Mouse (Mus musculus) liver, adult 2 months (tissue): ENCODE measurements around the gene Cdk1. TPM values are rescaled to one million over a fixed set of nuclear protein-coding genes. Genes with fewer than 3 reads are reported as not detected.

Experiments used
- DNase-seq: peaks from one replicate; pipeline ENCODE4 v3.0.0-alpha.2; 2011; ENCODE audit warnings: low read depth, low spot score; ENCODE audit errors: extremely low read depth
- H3K27ac ChIP-seq: fragments of 200-500 bp; replicated peaks from 2 replicates; pipeline ENCODE4 v1.5.1; 2012; ENCODE audit warnings: low read depth, mild to moderate bottlenecking, control low read depth, inconsistent platforms, low read length; ENCODE audit not compliant: insufficient read depth
- H3K27me3 ChIP-seq: fragments of 200-500 bp; 2 replicates; pipeline ENCODE4 v1.6.1; 2012; ENCODE audit warnings: mild to moderate bottlenecking, moderate library complexity, low read length, inconsistent platforms; ENCODE audit not compliant: control insufficient read depth, insufficient read depth
- H3K36me3 ChIP-seq: fragments of 200-500 bp; 2 replicates; pipeline ENCODE4 v1.6.1; 2012; ENCODE audit warnings: low read length, inconsistent platforms; ENCODE audit not compliant: control insufficient read depth, insufficient read depth
- H3K4me1 ChIP-seq: fragments of 200-500 bp; 2 replicates; pipeline ENCODE4 v1.6.1; 2011; ENCODE audit warnings: low read length; ENCODE audit not compliant: control insufficient read depth, insufficient read depth
- H3K4me3 ChIP-seq: fragments of 200-500 bp; 2 replicates; pipeline ENCODE4 v1.5.1; 2011; ENCODE audit warnings: low read depth, mild to moderate bottlenecking, control low read depth, low read length, moderate library complexity; ENCODE audit not compliant: insufficient read depth
- H3K79me2 ChIP-seq: fragments of 200-500 bp; 2 replicates; pipeline ENCODE4 v1.6.1; 2012; ENCODE audit warnings: inconsistent platforms, mild to moderate bottlenecking, low read length, moderate library complexity; ENCODE audit not compliant: control insufficient read depth, insufficient read depth
- H3K9ac ChIP-seq: fragments of 200-500 bp; 2 replicates; pipeline ENCODE4 v1.6.1; 2012; ENCODE audit warnings: low read depth, mild to moderate bottlenecking, control low read depth, inconsistent platforms, low read length
- CTCF ChIP-seq: fragments of 200-500 bp; IDR thresholded peaks from 2 replicates; pipeline ENCODE4 v1.5.1; 2011; ENCODE audit warnings: low read depth, low read length, control low read depth
- POLR2A ChIP-seq: fragments of 200-500 bp; IDR thresholded peaks from 2 replicates; pipeline ENCODE4 v1.6.1; 2011; ENCODE audit warnings: low read length, control low read depth; ENCODE audit not compliant: insufficient read depth; ENCODE audit errors: extremely low read depth
- WGBS: fragments of 180-500 bp; shearing (Covaris S2); methylation state at CpG from one replicate; pipeline ENCODE4 v1.1.7; 2018; 5-methylcytosine and 5-hydroxymethylcytosine counted together
- polyA plus RNA-seq: library from polyadenylated mRNA; depleted of rRNA; stranded (reverse); fragments of >200 nt; gene quantifications from 2 replicates; pipeline ENCODE4 v1.2.3, GENCODE M21; 2012
- total RNA-seq: library from RNA; depleted of rRNA; stranded (reverse); fragments of >200 nt; gene quantifications from 2 replicates; pipeline ENCODE4 v1.2.3, GENCODE M21; 2014

Gene Cdk1
- total and polyA plus RNA-seq, 2 experiments = 1.8 to 4.9 TPM

DNA sequence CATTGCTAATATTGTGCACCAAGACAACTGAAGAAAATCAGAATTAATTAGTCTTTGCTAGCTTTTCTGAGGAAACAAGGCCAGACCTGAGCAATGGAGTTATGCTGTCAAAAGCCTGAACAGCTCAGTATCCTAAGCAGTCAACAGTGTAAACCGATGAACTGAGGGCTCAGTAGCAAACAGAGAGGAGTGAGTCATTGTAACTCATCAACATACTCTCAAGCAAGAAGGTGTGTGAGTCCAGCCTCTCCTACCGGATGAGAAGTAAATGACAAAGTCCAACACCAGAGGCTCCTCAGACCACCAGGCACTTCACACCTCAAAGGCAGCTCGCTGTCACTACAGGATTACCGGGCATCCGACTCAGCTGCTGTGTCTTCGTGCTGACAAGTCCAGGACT lies 12.7 kb downstream of the Cdk1 start:
- no peak for DNase-seq
- Histone ChIP-seq H3K27ac (no peak overlapping the region), H3K27me3 (no peaks in the 10 kb centered on the region), H3K4me3 (no peak overlapping the region), H3K79me2 (no peaks in the 10 kb centered on the region), H3K4me1 (peaks cover 2% of the 10 kb centered on the region; the same call in 1 of the 2 replicates), H3K36me3 (no peaks in the 10 kb centered on the region), H3K9ac (no peak overlapping the region)
- 95% methylated on average over 6 of the region's 6 CpGs for WGBS
- TF ChIP-seq POLR2A (no peak), CTCF (no peak)

DNA sequence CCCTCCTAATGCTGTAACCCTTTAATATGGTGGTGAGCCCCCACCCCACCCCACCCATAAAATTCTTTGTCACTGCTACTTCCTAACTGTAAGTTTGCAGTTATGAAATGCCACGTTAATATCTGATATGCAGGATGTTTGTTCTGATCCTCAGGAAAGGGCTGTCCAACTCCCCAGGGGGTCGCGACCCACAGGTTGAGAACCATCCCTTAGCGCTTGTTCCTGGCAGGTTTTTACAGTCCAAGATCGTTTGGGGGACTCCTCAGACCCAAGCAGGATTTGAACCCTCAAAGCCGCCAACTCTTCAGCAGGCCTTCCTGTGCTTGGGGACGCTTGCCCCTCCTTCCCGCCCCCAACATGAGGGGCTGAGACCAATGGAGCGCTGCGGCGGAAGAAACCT lies 16.5 kb downstream of the Cdk1 start:
- no peak overlapping the region for H3K4me3 ChIP-seq
- H3K4me1 ChIP-seq = no peaks in the 10 kb centered on the region
- no peaks in the 10 kb centered on the region for H3K36me3 ChIP-seq
- H3K79me2 ChIP-seq = no peaks in the 10 kb centered on the region
- 92% methylated on average over 11 of the region's 11 CpGs for WGBS
- TF ChIP-seq CTCF = no peak
- no peak for DNase-seq
- H3K27me3 ChIP-seq = no peaks in the 10 kb centered on the region
- H3K9ac ChIP-seq = no peak overlapping the region
- no peak overlapping the region for H3K27ac ChIP-seq

DNA sequence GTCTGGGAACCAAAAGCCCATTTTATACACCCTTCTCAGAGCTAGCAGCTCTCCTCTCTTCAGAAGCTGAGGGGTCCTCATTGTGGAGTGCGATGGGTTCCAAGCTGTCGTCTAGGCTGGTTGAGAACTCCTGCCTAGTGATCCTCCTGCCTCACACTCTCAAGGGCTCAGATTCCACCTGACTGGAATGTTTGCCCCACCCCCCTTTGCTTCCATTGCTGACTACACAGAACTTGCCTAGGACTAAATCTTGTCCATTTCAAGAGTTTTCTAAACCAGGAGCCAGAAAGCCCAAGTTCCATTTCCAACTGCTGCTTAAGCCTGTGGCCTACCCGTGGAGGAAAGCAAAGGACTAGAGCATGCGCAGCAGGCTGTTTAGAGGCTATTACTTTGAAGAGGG lies 17.1 kb downstream of the Cdk1 start:
- no peak for DNase-seq
- WGBS = 92% methylated on average over 4 of the region's 4 CpGs
- Histone ChIP-seq H3K27me3 (no peaks in the 10 kb centered on the region), H3K9ac (no peak overlapping the region), H3K36me3 (no peaks in the 10 kb centered on the region), H3K27ac (no peak overlapping the region), H3K4me3 (no peak overlapping the region), H3K4me1 (peaks cover 2% of the 10 kb centered on the region; the same call in 1 of the 2 replicates), H3K79me2 (no peaks in the 10 kb centered on the region)
- TF ChIP-seq POLR2A = no peak
- no peak for TF ChIP-seq CTCF

DNA sequence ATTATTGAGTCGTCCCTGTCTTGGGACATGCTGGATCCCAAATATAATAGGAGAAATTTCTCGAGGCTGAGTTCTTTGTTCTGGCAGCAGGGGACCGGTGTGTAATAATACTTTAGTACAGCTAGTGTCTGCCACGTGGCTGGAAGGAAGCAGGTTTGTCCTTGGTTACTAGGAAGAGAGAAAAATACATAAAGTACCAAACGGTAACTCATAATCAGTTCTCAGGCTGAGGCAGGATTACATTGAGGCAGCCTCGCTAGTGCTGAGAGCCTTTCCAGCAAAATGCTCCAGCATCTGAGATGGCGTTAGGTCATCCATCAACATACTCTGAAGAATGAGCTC lies 17.6 kb downstream of the Cdk1 start:
- Histone ChIP-seq H3K79me2 (no peaks in the 10 kb centered on the region), H3K36me3 (no peaks in the 10 kb centered on the region), H3K4me3 (no peak overlapping the region), H3K9ac (no peak overlapping the region), H3K27ac (no peak overlapping the region), H3K4me1 (peaks cover 2% of the 10 kb centered on the region; the same call in 1 of the 2 replicates), H3K27me3 (no peaks in the 10 kb centered on the region)
- 77% methylated on average over 7 of the region's 7 CpGs for WGBS
- no peak for TF ChIP-seq CTCF
- TF ChIP-seq POLR2A = no peak
- no peak for DNase-seq

DNA sequence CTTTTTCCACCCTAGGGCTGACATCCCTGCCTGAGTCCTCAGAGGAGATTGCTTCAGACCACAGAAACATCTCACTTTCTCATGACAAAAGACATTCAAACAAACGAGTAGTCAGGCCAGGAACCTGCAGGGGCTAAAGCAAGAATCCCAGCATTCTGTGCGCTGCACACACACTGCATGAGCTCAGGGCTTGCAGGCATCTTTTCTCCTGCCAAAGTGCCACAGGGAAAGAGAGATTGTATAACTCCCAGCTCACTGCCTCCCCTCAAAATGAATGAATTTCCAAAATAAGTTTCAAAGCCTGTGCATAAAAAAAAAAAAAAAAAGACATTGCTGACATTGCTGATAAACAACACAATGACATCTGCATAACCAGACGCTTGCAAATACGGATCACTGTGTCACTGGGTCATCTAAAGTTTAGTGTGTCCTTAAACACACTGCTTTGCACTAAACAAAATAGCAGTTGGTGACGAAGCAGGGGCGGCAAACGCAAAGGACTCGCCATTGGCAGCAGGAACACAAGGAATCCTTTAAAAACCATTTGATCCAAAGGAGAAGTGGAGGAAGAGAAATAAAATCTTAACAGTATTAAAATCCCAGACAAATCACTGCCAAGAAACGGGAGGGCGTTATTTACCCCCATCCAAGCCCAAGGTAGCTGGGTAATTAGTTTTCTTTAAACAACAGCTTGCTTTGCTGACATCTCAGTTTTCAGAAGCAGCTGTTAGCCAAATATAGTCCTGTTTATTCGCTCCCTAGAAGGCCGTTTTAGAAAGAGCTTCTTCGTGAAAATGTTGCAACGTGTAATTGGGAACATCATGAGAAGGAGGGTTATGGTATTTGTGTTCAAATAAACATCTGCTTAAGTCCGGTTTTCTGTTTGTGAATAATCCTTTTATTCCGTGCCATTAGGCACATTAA lies 18.2 kb downstream of the Cdk1 start:
- Histone ChIP-seq H3K27ac (no peak overlapping the region), H3K36me3 (no peaks in the 10 kb centered on the region), H3K9ac (no peak overlapping the region), H3K4me3 (no peak overlapping the region), H3K27me3 (no peaks in the 10 kb centered on the region), H3K4me1 (peaks cover 2% of the 10 kb centered on the region; the same call in 1 of the 2 replicates), H3K79me2 (no peaks in the 10 kb centered on the region)
- peak; percentile 36 for DNase-seq
- WGBS = 77% methylated on average over 16 of the region's 16 CpGs
- TF ChIP-seq CTCF (no peak), POLR2A (no peak)

DNA sequence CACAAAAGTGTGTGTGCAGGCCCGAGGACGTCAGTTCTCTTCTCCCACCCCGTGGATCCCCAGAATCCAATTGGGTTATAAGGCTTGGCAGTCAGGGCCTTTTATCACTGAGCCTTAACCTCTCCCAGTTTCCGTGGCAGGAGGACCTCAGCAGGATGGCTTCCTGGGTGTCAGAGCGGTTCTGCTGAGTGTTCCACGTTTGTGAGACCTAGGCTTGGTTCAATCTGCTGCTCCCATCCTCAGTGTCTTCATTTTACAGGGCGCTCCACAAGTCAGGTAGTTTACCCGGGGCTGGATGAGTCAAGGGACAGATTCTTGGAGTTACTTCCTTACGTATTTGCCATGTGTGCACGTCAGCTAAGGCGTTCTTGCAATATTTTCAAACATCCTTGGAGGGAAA lies 19.5 kb downstream of the Cdk1 start:
- Histone ChIP-seq H3K9ac (no peak overlapping the region), H3K4me1 (peaks cover 2% of the 10 kb centered on the region; the same call in 1 of the 2 replicates), H3K27ac (no peak overlapping the region), H3K36me3 (no peaks in the 10 kb centered on the region), H3K4me3 (no peak overlapping the region), H3K79me2 (no peaks in the 10 kb centered on the region), H3K27me3 (no peaks in the 10 kb centered on the region)
- no peak for DNase-seq
- 91% methylated on average over 11 of the region's 11 CpGs for WGBS
- TF ChIP-seq CTCF (no peak), POLR2A (no peak)
